Mouse (Mus musculus) lung, postnatal 0 days (tissue): ENCODE measurements at regions not wholly inside any gene's neighbourhood (a gene's known extent, or its start where the extent isn't known, plus 50 kb on each side); places are given as distances from the start of the nearest gene placed in this dataset.

ENCODE experiments used
- CTCF ChIP-seq: IDR thresholded peaks from 2 replicates; pipeline ENCODE4 v1.5.1; 2016; ENCODE audit warnings: antibody characterized with exemption, mild to moderate bottlenecking
- EP300 ChIP-seq: IDR thresholded peaks from 2 replicates; pipeline ENCODE4 v1.6.1; 2016; ENCODE audit warnings: antibody characterized with exemption, mild to moderate bottlenecking, control low read depth

- no peak for TF ChIP-seq CTCF
- TF ChIP-seq EP300, result no peak
These were observed 120.6 kb upstream of the Chmp2b start for GRCm38 (mm10) chr16:65683089-65683488.
